Mouse (Mus musculus): ENCODE measurements at regions not wholly inside any gene's neighbourhood (a gene's known extent, or its start where the extent isn't known, plus 50 kb on each side); places are given as distances from the start of the nearest gene placed in this dataset.
A peak's percentile ranks its signal among the peaks of the same experiment; 100 is the strongest.

GRCm38 (mm10) chr10:117991176-117991575 lies 145.3 kb upstream of the Rap1b start:
- intact Hi-C loops (cut with DNase I): no loop called here
- DNase-seq (ENCODE audit: low spot score in 2 of 2): no peak

- intact Hi-C loops (cut with DNase I): no loop called here
- DNase-seq (ENCODE audit: low spot score in 2 of 2): no peak
Observed at GRCm38 (mm10) chr10:117992317-117992716, 146.5 kb upstream of the Rap1b start.

- DNase-seq (ENCODE audit: low spot score in 2 of 2): no peak
- intact Hi-C loops (cut with DNase I): no loop called here
Observed at GRCm38 (mm10) chr10:117993809-117994208, 147.8 kb upstream of the Mdm1 start.

- no peak for DNase-seq (ENCODE audit: low spot score in 2 of 2)
- intact Hi-C loops (cut with DNase I): no loop called here
Observed at GRCm38 (mm10) chr10:117994768-117995167, 146.8 kb upstream of the Mdm1 start.

GRCm38 (mm10) chr10:117997796-117998195 lies 143.8 kb upstream of the Mdm1 start:
- no peak for DNase-seq (ENCODE audit: low spot score in 2 of 2)
- intact Hi-C loops (cut with DNase I): no loop called here

- no peak for DNase-seq (ENCODE audit: low spot score in 2 of 2)
- intact Hi-C loops (cut with DNase I): no loop called here
Observed at GRCm38 (mm10) chr10:118000591-118000990, 141.0 kb upstream of the Mdm1 start.

- no peak for DNase-seq (ENCODE audit: low spot score in 2 of 2)
- intact Hi-C loops (cut with DNase I): no loop called here
Observed at GRCm38 (mm10) chr10:118001501-118001900, 140.1 kb upstream of the Mdm1 start.

GRCm38 (mm10) chr10:118001971-118002370 lies 139.6 kb upstream of the Mdm1 start:
- no peak for DNase-seq (ENCODE audit: low spot score in 2 of 2)
- intact Hi-C loops (cut with DNase I): no loop called here

- DNase-seq (ENCODE audit: low spot score in 2 of 2): no peak
Observed at GRCm38 (mm10) chr10:118002559-118002958, 139.1 kb upstream of the Mdm1 start.

GRCm38 (mm10) chr10:118003179-118003578 lies 138.4 kb upstream of the Mdm1 start:
- no peak for DNase-seq (ENCODE audit: low spot score in 2 of 2)
- intact Hi-C loops (cut with DNase I): no loop called here

More at GRCm38 (mm10) chr10:118002559-118002958, 139.1 kb upstream of the Mdm1 start:
- intact Hi-C loops (cut with DNase I): no loop called here

- intact Hi-C loops (cut with DNase I): no loop called here
- no peak for DNase-seq (ENCODE audit: low spot score in 2 of 2)
Observed at GRCm38 (mm10) chr10:118003739-118004361, 137.8 kb upstream of the Mdm1 start.

- intact Hi-C loops (cut with DNase I): no loop called here
- no peak for DNase-seq (ENCODE audit: low spot score in 2 of 2)
Observed at GRCm38 (mm10) chr10:118004362-118004958, 137.2 kb upstream of the Mdm1 start.

- intact Hi-C loops (cut with DNase I): no loop called here
- no peak for DNase-seq (ENCODE audit: low spot score in 2 of 2)
Observed at GRCm38 (mm10) chr10:118006827-118007550, 134.6 kb upstream of the Mdm1 start.

- intact Hi-C loops (cut with DNase I): no loop called here
- no peak for DNase-seq (ENCODE audit: low spot score in 2 of 2)
Observed at GRCm38 (mm10) chr10:118007846-118008245, 133.8 kb upstream of the Mdm1 start.

- intact Hi-C loops (cut with DNase I): no loop called here
- DNase-seq (ENCODE audit: low spot score in 2 of 2): peak in 1 of 2 experiments; percentile 64
Observed at GRCm38 (mm10) chr10:118011687-118012567, 129.7 kb upstream of the Mdm1 start.

GRCm38 (mm10) chr10:118028831-118029230 lies 112.8 kb upstream of the Mdm1 start:
- DNase-seq (ENCODE audit: low spot score in 2 of 2): no peak
- intact Hi-C loops (cut with DNase I): no loop called here

GRCm38 (mm10) chr10:118034401-118034800 lies 107.2 kb upstream of the Mdm1 start:
- DNase-seq (ENCODE audit: low spot score in 2 of 2): no peak
- intact Hi-C loops (cut with DNase I): no loop called here

GRCm38 (mm10) chr10:118035035-118035434 lies 106.6 kb upstream of the Mdm1 start:
- DNase-seq (ENCODE audit: low spot score in 2 of 2): no peak
- intact Hi-C loops (cut with DNase I): no loop called here

GRCm38 (mm10) chr10:118038465-118038864 lies 103.1 kb upstream of the Mdm1 start:
- intact Hi-C loops (cut with DNase I): no loop called here
- DNase-seq (ENCODE audit: low spot score in 2 of 2): no peak

GRCm38 (mm10) chr10:118039056-118039455 lies 102.6 kb upstream of the Mdm1 start:
- DNase-seq (ENCODE audit: low spot score in 2 of 2): no peak
- intact Hi-C loops (cut with DNase I): no loop called here

Data from left cerebral cortex, postnatal 14 days (tissue).